Mouse (Mus musculus) MEL-GATA-1-ER (cell line): Measurements from ENCODE around the gene Mien1.

Experiments
- DNase-seq: peaks from one replicate; pipeline ENCODE4 v3.0.0-alpha.2; 2012; ENCODE audit warnings: low read depth; ENCODE audit errors: extremely low read depth

The Mien1 gene

GRCm38 (mm10) chr11:98388282-98388681, 50.5 kb downstream of the Mien1 start:
- DNase-seq: no peak
